Mouse (Mus musculus): ENCODE measurements around the gene Myl4.

DNA sequence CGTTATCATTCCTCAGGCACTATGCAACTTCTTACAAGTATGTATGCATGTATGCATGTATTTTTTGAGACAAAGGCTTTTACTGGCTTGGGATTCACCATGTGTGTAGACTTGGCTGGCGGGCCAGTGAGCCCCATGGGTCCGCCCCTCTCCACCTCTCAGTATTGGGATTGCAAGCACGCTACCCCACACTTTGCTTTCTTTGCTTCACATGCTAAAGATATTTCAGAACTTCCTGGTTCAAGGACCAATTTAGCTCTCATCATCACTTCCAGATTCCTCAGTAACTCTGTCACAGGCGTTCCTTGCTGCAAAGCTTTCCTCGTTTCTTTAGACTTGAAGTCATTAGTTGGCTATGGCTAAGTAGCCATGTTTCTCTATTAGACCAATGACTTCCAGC, 15.6 kb downstream of the Myl4 start:
- TF ChIP-seq POLR2A (IDR thresholded peaks at IDR 0.05; ENCODE audit: extremely low read depth, insufficient read depth, low read length) = no peak
- no peak for TF ChIP-seq CTCF (IDR thresholded peaks at IDR 0.05; ENCODE audit: low read depth, low read length)
